Mouse (Mus musculus): ENCODE measurements at regions not wholly inside any gene's neighbourhood (a gene's known extent, or its start where the extent isn't known, plus 50 kb on each side); places are given as distances from the start of the nearest gene placed in this dataset.

GRCm38 (mm10) chr6:100176914-100177560 lies 110.2 kb downstream of the Rybp start:
- Histone ChIP-seq H3K4me1 (ENCODE audit: control insufficient read depth, insufficient read depth, low read length) (peaks cover 2% of the 10 kb centered on the region; the same call in 1 of the 2 replicates), H3K27ac (ENCODE audit: insufficient read depth, low read depth, low read length) (no peak overlapping the region), H3K4me3 (ENCODE audit: insufficient read depth, low read depth, low read length) (no peak overlapping the region)
- TF ChIP-seq CTCF (IDR thresholded peaks at IDR 0.05; ENCODE audit: insufficient read depth, low read depth, low read length) (no peak), POLR2A (IDR thresholded peaks at IDR 0.05; ENCODE audit: insufficient read depth, low read depth, low read length) (no peak)
- 54% methylated on average over 11 of the region's 11 CpGs for WGBS

DNA sequence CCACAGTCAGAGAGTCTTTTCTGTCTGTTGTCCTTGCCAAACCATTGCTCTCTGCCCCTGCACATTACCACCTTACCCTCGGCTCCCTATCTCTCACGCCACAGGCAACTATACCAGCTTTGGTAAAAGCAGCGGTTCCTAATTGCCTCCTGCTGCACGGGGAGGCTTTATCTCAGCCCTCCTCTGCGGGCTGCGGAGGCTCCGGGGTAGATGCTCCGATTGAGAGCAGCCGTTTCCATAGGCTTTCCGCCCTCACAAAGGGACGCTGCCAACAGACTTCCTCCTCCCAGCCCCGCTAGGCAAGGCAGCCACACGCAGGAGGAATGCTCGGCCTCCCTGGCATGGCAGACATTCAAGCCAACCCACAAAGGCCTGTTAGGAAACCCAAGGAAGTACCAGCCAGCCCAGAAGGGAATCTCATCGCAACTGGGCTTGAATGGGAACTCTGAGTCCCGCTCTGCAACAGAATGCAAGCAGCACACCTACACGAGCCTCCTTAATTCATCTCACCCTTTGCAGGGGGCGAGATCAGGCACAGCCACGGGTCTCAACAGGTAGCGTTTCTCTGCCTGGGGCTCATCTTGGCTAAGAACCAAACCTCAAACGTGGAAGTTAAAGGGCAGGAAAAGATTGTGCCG lies 116.5 kb downstream of the Rybp start:
- Histone ChIP-seq H3K4me1 (ENCODE audit: control insufficient read depth, insufficient read depth, low read length) (peaks cover 10% of the 10 kb centered on the region), H3K27ac (ENCODE audit: insufficient read depth, low read depth, low read length) (no peak overlapping the region), H3K4me3 (ENCODE audit: insufficient read depth, low read depth, low read length) (no peak overlapping the region)
- no peak for TF ChIP-seq CTCF (IDR thresholded peaks at IDR 0.05; ENCODE audit: insufficient read depth, low read depth, low read length)
- no peak for TF ChIP-seq POLR2A (IDR thresholded peaks at IDR 0.05; ENCODE audit: insufficient read depth, low read depth, low read length)
- 17% methylated on average over 22 of the region's 22 CpGs for WGBS

- 83% methylated on average over 5 of the region's 5 CpGs for WGBS
- Histone ChIP-seq H3K4me1 (ENCODE audit: control insufficient read depth, insufficient read depth, low read length) (peaks cover 24% of the 10 kb centered on the region), H3K27ac (ENCODE audit: insufficient read depth, low read depth, low read length) (no peak overlapping the region), H3K4me3 (ENCODE audit: insufficient read depth, low read depth, low read length) (no peak overlapping the region)
- TF ChIP-seq POLR2A (IDR thresholded peaks at IDR 0.05; ENCODE audit: insufficient read depth, low read depth, low read length) (no peak), CTCF (IDR thresholded peaks at IDR 0.05; ENCODE audit: insufficient read depth, low read depth, low read length) (no peak)
Observed at GRCm38 (mm10) chr6:100167321-100167720, 120.0 kb downstream of the Rybp start.

DNA sequence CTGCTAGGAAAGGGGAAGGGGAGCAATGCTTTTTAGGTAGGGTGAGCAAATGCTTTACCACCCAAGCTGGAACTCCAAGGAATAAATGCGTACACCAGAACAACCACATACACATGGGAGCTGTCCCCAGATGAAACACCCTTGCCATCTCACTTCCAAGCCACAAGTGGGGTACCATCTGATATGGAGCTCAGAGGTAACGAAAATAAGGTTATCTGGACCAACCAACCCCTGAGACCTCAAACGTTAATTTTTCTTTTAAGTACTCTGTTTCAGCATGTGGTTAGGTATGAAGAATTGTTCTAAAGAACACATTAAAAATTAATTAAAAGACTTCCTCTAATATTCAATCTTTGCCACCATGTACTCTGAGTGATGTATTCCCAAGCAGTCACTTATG lies 121.5 kb downstream of the Rybp start:
- WGBS = 95% methylated on average over 3 of the region's 3 CpGs
- Histone ChIP-seq H3K4me3 (ENCODE audit: insufficient read depth, low read depth, low read length) (no peak overlapping the region), H3K4me1 (ENCODE audit: control insufficient read depth, insufficient read depth, low read length) (peaks cover 17% of the 10 kb centered on the region), H3K27ac (ENCODE audit: insufficient read depth, low read depth, low read length) (no peak overlapping the region)
- TF ChIP-seq CTCF (IDR thresholded peaks at IDR 0.05; ENCODE audit: insufficient read depth, low read depth, low read length) (no peak), POLR2A (IDR thresholded peaks at IDR 0.05; ENCODE audit: insufficient read depth, low read depth, low read length) (no peak)

GRCm38 (mm10) chr6:100164162-100164561 lies 123.1 kb downstream of the Rybp start:
- TF ChIP-seq CTCF (IDR thresholded peaks at IDR 0.05; ENCODE audit: insufficient read depth, low read depth, low read length) (no peak), POLR2A (IDR thresholded peaks at IDR 0.05; ENCODE audit: insufficient read depth, low read depth, low read length) (no peak)
- Histone ChIP-seq H3K4me1 (ENCODE audit: control insufficient read depth, insufficient read depth, low read length) (peaks cover 14% of the 10 kb centered on the region), H3K27ac (ENCODE audit: insufficient read depth, low read depth, low read length) (no peak overlapping the region), H3K4me3 (ENCODE audit: insufficient read depth, low read depth, low read length) (no peak overlapping the region)
- WGBS = 84% methylated on average over 4 of the region's 4 CpGs

DNA sequence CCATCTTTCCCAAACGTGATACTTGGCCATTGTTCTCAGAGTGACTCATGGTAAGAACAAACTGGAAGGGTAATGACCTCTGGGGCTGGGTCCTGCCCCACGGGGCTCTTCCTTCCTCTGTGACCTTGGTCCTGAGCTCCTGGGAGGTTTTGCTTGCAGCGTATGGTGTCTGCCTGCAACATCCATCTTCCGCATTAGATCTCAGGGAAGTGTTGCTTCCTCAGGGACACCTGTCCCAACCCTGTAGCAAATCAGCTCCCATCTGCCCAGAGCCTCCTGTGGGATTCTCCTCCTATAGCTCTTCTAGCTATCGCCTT lies 123.5 kb downstream of the Rybp start:
- no peak overlapping the region for H3K4me3 ChIP-seq (ENCODE audit: insufficient read depth, low read depth, low read length)
- 72% methylated on average over 5 of the region's 5 CpGs for WGBS
- H3K27ac ChIP-seq (ENCODE audit: insufficient read depth, low read depth, low read length) = no peak overlapping the region
- peaks cover 14% of the 10 kb centered on the region for H3K4me1 ChIP-seq (ENCODE audit: control insufficient read depth, insufficient read depth, low read length)
- TF ChIP-seq POLR2A (IDR thresholded peaks at IDR 0.05; ENCODE audit: insufficient read depth, low read depth, low read length) = no peak
- TF ChIP-seq CTCF (IDR thresholded peaks at IDR 0.05; ENCODE audit: insufficient read depth, low read depth, low read length) = no peak

- TF ChIP-seq CTCF (IDR thresholded peaks at IDR 0.05; ENCODE audit: insufficient read depth, low read depth, low read length) (no peak), POLR2A (IDR thresholded peaks at IDR 0.05; ENCODE audit: insufficient read depth, low read depth, low read length) (no peak)
- peaks cover 14% of the 10 kb centered on the region for H3K4me1 ChIP-seq (ENCODE audit: control insufficient read depth, insufficient read depth, low read length)
- H3K27ac ChIP-seq (ENCODE audit: insufficient read depth, low read depth, low read length) = no peak overlapping the region
- WGBS = 45% methylated on average over 17 of the region's 17 CpGs
- no peak overlapping the region for H3K4me3 ChIP-seq (ENCODE audit: insufficient read depth, low read depth, low read length)
Observed at GRCm38 (mm10) chr6:100162961-100163813, 124.1 kb downstream of the Rybp start.

GRCm38 (mm10) chr6:100160670-100161069 lies 126.6 kb downstream of the Rybp start:
- H3K4me1 ChIP-seq (ENCODE audit: control insufficient read depth, insufficient read depth, low read length) = peaks cover 25% of the 10 kb centered on the region
- 93% methylated on average over 8 of the region's 8 CpGs for WGBS
- no peak overlapping the region for H3K4me3 ChIP-seq (ENCODE audit: insufficient read depth, low read depth, low read length)
- TF ChIP-seq POLR2A (IDR thresholded peaks at IDR 0.05; ENCODE audit: insufficient read depth, low read depth, low read length) = no peak
- no peak for TF ChIP-seq CTCF (IDR thresholded peaks at IDR 0.05; ENCODE audit: insufficient read depth, low read depth, low read length)
- H3K27ac ChIP-seq (ENCODE audit: insufficient read depth, low read depth, low read length) = no peak overlapping the region

DNA sequence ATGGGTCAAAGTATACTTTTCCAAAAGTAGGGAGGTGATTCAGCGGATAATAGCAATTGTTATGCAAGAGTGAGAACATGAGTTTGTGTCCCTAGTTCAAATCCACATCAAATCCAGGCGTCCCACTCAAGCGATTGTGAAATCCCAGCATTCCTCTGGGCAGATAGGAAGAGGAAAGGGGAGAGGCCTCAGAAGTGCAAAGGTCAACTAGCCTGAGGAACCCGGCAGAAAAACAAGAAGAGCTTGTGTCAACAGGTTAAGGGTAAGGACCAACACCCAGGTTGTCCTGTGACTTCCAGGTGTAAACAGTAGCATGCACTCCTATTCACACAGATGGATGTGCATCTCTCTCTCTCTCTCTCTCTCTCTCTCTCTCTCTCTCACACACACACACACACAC lies 127.5 kb downstream of the Rybp start:
- H3K4me1 ChIP-seq (ENCODE audit: control insufficient read depth, insufficient read depth, low read length) = peaks cover 30% of the 10 kb centered on the region
- 84% methylated on average over 4 of the region's 4 CpGs for WGBS
- H3K27ac ChIP-seq (ENCODE audit: insufficient read depth, low read depth, low read length) = no peak overlapping the region
- no peak overlapping the region for H3K4me3 ChIP-seq (ENCODE audit: insufficient read depth, low read depth, low read length)
- no peak for TF ChIP-seq CTCF (IDR thresholded peaks at IDR 0.05; ENCODE audit: insufficient read depth, low read depth, low read length)
- TF ChIP-seq POLR2A (IDR thresholded peaks at IDR 0.05; ENCODE audit: insufficient read depth, low read depth, low read length) = no peak

Data from olfactory bulb, adult 2 months (tissue).